Mouse (Mus musculus): Measurements from ENCODE around the gene Cacna1b.

The Cacna1b gene

DNA sequence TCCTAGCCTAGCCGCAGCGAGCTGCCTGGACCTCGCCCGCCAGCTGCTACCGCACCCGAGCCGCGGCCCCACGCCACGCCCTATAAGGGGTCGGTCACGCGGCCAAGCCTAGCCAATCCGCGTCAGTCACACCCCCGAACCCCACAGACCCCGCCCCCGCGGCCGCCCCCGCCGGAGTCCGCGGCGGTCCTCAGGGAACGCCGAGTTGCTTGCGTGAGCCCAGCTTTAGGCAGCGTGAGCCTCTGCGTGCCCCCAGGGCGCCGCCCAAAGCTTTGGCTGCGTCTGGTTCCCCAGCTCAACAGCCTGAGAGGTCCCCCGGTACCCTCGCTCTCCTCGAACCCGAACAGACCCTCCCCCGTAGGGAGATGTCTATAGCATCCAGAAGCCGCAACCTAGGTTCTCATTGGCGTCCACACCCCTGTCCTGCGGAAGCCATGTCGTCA, at the start of gene Cacna1b:
TSS of gene Cacna1b (minus strand) at position 38 of the 443 bp plus-strand sequence.
- DNase-seq (ENCODE audit: low spot score in 2 of 2), result peak in 1 of 2 experiments; percentile 16

DNA sequence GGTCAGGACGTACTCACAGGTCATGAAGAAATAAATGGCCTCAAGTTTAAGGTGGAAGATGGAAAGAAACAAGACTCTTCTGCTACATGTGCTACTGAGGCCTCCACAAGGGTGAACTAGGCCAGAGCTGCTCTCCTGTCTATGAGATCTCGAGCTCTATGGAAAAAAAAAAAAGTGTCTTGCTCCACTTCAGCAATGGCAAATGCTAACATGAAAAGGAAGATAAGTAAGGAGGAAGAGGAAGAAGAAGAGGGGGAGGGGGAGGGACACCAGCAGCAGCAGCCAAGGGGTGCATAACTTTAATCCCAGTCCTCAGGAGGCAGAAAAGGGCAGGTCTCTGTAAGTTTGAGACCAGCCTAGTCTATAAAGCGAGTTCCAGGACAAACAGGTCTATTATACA, 46.8 kb upstream of the Cacna1b start:
- no peak for DNase-seq (ENCODE audit: low spot score in 2 of 2)

DNA sequence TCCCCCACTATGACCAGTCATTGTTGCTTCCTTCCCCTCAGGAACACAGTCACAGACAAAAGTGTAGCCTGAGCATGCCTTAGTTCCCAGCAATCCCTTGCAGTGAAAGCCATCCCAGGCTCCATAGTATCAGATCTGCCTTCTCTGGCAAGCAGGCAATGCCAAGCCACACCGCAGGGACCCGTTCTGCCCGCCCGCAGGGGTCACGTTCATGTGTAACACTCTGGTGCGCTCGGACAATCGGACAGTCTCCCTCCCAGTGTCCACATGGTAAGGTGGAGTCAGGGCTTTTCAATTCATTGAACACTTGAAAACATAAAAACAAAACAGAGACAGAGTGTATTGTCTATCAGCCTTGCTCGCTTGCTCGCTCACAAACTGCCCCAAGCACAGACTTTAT, 44.7 kb upstream of the Cacna1b start:
- DNase-seq (ENCODE audit: low spot score in 2 of 2), result no peak

DNA sequence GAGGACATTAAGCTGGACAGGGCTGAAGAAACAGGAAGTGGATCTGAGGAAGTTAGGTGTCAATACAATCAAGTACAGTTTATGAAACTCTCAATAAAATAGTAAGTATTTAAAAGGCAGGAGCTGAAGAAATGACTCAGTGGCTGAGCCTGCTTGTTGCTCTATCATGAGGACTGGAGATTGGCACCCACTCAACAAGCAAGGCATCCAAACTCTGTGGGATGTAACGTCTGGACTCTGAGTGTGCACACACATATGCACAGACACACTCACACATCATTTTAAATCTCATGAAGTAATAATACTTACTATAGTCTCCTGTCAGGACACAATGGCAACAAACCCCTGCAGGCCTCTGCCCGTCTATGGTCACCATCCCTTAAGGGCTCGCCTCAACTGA, 44.1 kb upstream of the Cacna1b start:
- no peak for DNase-seq (ENCODE audit: low spot score in 2 of 2)

DNA sequence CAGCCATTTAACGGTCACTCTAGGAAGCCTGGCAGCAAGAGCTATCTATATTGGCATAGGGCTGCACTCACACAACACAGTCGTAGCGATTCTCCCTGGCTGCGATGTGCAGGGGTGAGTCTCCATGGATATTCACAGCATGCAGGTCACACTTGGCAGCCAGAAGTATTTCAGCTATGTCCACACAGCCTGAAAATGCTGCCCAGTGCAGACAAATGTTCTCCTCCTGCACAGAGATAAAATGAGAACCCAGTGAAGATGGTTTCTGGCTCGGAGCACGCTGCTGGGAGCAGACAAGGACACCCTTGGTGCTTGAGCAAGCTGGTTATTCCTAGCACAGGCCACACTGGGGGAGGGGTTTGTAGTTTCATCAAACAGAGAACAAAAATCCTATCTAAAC, 43.2 kb upstream of the Cacna1b start:
- peak; percentile 69 to 70 for DNase-seq (ENCODE audit: low spot score in 2 of 2)

DNA sequence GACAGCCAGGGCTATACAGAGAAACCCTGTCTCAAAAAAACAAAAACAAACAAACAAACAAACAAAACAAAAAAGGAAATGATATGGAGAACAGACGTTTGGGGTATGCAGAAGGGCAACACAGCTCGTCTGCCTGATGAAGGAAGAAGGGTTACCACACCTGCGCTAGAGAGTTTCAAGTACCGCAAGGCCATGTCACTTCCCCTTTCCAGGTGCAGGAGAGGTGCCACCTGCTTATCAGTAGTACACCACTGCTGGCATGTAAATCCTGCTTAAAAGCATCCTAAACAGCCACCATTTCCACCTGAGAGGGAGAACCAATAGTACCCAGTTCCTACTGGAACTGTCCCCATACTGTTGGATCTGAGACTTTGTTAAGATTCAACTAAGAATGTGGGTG, 42.7 kb upstream of the Cacna1b start:
- DNase-seq (ENCODE audit: low spot score in 2 of 2), result no peak

DNA sequence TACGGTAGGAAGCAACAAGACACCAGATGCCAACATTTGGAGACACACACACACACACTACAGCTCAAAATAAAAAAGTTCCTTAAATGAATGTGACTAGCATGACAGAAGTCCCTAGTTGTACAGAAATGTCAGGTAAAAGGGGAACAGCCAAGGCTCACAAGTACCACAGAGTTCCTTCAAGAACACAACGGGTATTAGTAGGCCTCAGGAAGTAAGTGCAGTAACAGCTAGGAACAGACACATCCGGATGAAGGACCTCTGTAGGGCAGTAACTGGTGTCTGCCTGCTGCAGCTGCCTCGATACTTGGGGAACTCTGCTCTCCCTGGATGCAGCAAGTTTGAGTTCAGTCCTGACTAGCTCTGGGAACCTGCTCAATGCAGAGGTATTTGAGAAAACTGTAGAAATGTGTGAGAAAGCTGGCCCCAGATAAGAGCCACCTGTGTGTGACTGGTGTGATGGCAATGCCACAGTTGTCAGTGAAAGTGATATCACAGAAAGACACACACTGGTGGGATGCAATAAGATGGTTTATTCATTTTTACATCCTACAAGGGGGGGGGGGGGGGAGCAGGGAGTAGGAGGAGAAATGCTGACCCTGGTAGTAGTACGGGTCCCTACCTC, 34.0 kb upstream of the Cacna1b start:
- no peak for DNase-seq (ENCODE audit: low spot score in 2 of 2)

DNA sequence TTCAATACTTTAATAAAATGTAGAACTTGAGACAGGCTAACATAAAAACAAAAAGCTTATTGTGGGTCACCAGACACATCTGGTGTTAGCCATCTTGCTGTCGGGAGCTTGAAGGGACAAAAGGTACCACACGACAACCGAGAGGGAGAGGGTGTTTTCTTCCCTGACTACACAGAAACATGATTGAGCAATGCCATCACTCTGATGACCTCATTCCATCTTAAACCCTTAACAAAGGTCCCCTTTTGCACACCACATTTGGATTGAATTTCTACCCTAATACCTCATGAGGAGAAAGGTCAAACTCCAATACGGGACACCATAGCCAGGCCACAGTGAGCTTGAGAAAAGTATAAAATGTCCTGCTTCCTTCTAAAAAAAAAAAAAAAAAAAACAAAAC, 24.3 kb upstream of the Cacna1b start:
- no peak for DNase-seq (ENCODE audit: low spot score in 2 of 2)

DNA sequence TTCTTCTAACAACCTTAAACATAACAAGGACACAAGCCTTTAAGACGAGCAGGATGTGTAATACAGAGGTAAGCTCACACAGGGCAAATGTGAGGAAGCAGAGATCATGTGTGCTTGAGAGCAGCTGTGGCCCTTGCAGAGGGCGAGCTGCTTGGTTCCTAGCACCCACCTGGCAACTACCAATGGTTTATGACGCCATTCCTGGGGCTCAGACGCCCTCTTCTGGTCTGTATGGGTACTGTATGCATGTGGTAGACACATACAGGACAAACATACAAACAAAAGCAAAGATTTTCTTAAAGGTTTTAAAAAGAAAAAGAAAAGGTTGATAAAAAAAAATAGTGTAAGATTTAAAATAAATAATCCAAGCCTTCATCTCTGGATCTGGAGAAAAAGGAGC, 18.3 kb upstream of the Cacna1b start:
- DNase-seq (ENCODE audit: low spot score in 2 of 2), result no peak

DNA sequence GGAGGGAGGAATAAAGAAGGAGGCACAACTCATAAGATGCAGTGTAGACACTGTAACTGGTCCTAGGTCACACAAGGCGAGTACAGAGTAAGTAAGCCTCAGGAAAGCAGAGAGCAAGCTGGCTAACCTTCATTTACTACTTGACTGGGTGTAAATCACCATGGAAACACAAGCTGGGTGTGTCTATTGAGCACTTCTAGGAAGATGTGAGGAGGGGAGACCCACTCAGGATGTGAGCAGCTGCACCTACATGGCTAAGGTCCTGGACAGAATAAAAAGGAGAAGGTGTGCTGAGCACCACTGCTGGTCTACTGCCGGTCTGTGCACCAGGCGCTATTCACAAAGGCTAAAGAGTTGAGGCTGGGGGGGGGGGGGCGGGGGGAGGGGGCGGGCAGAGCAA, 13.9 kb upstream of the Cacna1b start:
- DNase-seq (ENCODE audit: low spot score in 2 of 2), result no peak

DNA sequence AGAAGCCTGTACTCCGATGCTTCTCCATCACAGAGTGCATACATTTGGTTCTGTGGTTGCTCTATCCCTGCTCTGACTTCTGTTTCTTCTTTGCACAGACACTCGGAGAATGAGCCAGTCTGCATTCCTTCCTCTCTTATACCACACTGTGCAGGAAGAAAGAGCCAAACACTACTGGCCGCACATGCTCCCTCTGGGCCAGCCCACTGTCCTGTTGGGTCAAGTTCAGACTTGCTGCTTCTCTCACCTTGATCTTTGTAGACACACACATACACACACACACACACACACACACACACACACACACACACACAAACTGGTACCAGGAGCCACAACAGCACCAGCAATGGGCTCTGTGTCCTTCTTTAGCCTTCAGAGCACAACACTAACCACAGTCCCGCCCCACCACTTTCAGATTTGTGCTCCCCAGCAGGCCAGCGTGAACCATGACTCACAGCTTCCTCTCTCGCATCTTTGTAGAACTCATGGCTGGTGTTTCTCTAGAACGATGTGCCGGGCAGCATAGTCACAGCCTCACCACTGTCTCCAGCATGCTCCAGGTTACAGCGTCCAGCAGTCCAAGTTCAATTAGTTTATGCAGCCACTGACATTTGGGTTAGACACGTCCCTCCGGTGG, 13.1 kb upstream of the Cacna1b start:
- DNase-seq (ENCODE audit: low spot score in 2 of 2), result no peak

DNA sequence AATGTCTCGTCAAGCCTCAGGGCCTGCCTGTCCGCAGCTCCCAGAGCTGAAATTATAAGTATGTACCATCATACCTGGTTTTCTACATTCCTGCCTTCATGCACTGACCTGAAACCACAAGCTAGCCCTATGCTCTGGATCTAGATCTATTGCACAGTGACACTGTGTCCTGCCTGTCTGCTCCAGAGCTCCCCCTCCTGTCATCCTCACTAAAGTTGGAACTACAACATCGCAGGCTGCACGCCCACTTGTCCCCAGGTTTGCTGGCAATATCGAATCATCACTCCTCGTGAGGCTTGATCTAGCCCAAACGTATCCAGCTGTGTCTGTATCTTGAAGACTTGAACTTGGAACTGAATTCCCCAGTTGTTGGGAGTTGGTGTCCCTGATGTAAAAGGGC, 11.9 kb upstream of the Cacna1b start:
- DNase-seq (ENCODE audit: low spot score in 2 of 2), result no peak

DNA sequence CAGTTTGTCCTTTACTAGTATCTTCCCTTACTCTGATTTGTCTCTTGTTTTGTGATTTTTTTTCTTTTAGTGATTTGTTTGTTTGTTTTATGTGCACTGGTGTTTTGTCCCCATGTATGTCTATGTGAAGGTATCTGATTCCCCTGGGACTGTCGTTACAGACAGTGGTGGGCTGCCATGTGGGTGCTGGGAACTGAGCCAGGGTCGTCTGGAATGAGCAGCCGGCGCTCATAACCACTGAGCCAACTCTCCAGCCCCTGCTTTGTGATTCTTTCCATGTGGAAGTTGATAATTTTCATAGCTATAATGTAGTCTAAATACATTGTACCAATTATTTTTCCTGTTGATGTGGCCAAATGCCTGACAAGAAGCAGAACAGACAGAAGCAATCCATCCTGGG, 7.9 kb upstream of the Cacna1b start:
- DNase-seq (ENCODE audit: low spot score in 2 of 2), result no peak

DNA sequence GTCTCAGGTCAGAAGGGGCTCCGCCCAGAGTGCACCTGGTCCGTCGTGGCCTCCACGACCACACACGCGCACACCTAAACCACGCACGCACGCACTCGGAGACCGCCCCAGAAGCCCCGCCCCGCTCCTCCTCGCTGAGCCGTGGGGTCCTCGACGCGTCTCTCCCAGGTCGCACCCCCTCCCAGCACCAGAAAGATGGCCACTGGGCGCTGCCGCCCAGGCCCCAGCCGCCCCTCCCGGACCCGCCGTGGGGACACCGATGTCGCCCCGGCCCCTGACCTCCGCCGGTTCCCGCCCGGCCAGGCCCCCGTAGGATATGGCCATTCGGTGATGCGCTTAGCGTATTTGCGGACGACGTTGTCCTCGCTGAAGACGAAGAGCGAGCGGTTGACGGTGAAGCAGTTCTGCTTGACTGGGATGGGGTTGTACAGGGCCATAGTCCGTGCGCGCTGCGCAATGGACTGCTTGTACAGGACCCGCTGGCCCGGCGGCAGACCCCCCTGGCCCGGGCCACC, 449 bp downstream of the Cacna1b start:
- no peak for DNase-seq (ENCODE audit: low spot score in 2 of 2)

DNA sequence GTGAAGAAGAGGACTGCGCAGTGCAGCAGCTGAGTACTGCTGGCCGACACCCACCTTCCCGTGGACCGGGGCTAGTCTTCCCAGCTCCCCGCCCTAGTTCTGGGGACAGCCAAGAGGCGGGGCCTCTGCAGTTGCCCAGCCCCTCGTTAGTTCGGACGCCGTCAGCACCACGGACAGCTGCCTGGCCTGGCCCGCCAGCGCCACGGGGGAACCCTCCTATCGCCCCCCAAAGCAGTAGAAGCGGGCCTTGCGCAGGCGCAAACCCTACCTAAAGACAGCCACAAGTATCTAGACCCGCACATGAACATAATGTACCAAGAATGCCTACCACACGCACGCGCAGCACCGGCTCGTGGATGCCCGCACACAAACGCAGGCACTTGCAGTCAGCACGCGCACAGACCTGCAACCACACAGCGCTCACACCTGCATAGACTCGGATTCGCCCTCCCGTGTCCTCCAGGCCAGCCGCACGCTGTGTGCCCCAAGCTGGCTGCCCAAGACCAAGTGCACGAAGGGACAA, 968 bp downstream of the Cacna1b start:
- DNase-seq (ENCODE audit: low spot score in 2 of 2), result peak in 1 of 2 experiments; percentile 7

DNA sequence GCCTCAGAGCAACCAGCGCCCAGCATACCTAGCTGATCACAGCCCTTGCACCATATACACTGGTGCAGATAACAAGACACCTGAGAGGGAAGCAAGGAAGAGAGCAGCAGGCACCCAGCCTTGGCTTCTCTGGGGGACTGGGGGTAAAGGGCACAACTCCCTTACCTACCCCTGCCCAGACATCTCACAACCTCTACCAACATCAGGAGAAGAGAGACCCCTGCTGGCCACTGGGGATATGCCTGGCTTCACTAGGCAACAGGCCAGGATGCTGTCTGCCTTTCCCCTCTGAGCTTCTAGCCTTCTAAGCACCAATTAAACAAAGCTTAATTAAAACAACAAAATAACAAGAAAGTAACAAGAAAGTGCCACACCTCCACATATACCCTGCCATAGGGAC, 7.7 kb downstream of the Cacna1b start:
- peak in 1 of 2 experiments; percentile 14 for DNase-seq (ENCODE audit: low spot score in 2 of 2)

DNA sequence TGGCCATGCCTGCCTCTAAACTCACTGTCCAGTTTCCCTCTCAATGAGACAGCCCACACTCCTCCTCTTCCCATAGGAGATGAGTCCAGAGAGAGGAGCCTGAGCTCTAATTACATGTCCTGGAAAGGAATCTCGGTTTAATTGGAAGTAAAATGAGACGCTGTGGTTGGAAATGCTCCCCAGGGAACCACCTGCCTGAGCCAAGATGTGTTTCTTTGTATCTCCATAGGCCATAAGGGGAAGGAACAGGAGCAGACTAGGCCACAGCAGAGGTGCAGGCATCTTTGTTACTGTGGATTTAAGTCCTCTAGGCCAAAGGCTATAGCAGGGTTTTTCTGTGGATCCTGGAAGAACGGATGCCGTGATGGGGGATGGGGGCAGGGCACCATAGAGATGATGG, 10.4 kb downstream of the Cacna1b start:
- DNase-seq (ENCODE audit: low spot score in 2 of 2), result no peak

DNA sequence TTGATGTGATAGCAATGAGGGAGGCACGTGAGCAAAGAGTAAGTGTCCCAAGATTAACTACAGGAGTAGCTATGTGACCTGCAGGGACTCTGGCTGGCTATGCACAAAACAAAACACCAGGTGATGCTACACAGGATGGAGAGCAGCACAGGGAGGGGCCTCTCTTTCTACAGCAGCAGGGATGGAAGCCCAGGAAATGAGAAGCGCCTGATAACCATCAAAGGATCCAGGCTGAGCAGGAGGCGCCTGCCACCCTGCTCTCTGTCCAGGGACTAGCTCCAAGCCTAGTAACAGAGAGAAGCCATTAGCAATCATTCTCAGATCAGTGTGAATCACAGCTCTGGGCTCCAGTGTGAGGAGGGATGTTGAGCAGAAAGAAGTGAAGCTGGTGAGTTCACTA, 12.9 kb downstream of the Cacna1b start:
- no peak for DNase-seq (ENCODE audit: low spot score in 2 of 2)

DNA sequence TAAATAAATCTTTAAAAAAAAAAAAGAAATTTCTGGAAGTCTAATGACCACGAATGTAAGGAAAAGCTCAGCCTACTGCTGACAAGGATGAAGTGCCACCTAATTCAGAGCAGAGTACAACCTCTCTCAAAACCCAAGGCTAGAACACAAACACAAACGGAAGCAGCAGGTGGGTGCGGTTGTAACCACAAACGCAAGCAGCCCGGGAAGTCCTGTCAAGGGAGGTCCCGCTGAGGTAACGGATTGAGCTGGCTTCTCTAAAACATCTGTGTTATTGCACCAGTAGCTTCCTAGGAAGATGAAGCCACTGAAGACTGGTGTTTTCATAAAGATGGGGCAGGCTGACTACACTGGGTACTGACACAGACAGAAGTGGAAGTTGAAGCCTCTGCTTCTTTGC, 15.1 kb downstream of the Cacna1b start:
- no peak for DNase-seq (ENCODE audit: low spot score in 2 of 2)

DNA sequence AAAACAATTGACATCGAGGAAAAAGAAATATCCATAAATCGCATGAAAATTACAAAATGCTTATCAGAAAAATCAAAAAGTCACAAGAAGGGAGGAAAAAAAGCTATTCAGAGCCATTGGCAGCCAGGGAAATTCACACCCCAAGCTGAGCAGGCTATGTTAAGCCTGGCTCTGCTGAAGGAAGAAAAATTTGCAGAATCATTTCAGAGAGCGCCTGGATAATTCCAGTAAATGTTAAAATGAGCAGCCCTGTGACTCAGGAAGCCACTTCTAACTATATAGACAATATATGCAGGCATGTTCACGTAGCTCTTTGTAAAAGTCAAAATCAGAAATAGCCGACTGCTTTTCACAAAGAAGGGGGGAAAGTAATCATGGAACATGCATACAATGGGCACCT, 23.3 kb downstream of the Cacna1b start:
- no peak for DNase-seq (ENCODE audit: low spot score in 2 of 2)

DNA sequence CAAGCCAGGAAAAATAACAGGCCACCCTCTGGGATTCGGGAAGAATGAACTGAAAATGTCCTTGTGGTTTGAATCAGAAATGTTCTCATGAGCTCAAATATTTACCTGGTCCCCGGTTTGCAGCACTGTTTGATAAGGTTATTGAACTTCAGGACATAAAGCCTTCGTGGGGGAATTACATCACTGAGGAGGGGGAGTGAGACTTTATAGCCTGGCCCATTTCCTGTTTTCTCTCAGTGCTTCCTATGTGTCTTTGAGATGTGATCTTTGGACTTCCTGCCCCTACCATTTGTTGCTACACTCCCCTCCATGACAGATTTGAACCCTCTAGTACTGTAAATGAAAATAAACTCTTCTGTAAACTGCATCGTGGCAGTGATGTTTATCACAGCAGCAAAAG, 29.8 kb downstream of the Cacna1b start:
- DNase-seq (ENCODE audit: low spot score in 2 of 2), result no peak

DNA sequence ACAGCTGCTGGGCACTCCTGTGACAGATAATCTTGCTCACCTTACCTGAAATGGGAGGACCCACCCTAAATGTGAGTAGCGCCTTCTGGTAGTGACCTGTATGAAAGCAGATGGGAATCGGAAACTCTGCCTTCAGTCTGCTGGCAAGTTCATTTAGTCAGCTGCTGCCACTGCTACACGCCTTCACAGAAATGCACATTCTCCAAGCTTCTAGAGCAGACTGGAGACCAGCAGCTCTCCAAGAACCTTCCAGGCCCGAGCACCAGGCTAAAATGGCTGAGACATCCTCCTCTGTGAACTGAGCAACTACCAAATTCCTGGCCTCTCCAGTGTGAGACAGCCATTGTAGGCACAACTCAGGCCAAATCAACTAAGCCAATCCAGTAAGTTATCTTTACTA, 37.1 kb downstream of the Cacna1b start:
- DNase-seq (ENCODE audit: low spot score in 2 of 2), result no peak

DNA sequence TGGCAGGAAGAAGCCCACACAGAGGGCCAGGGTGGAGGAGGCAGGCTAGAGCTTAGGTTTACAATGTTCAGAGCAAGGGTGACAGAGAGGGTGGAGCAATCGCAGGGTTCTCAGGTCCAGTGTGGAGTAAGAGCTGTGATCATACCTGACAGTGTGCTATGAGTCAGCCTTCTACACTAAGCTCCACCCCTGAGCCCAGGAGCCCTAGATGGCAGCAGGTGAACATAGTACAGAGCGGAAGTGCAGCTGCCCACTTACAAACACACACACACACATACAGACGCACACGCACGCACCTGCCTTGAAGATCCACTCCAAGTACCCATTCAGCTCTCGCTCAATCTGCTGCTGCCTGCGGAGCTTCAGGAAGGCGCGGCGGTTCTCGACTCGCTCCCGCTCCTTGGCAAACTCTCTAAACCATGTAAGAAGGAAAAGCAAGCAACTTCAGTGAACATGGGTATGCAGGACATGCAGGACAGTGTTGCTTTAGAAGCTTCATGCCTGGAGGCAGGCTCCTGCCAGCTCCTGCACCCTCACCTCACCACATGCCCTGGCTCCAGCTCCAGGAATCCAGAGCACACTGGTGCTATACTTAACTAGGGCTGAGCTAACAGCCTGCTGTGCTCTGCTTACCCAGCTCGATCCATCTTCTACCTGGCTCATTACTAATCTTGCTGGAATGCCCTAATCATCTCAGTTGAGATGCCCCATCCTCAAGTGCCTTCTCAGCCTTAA, 43.1 kb downstream of the Cacna1b start:
- no peak for DNase-seq (ENCODE audit: low spot score in 2 of 2)
